Mouse (Mus musculus) embryonic facial prominence, embryonic 11.5 days (tissue): ENCODE data around the gene Fmo6. TPM values are rescaled to one million over a fixed set of nuclear protein-coding genes. Genes with fewer than 3 reads are reported as not detected.

Experiments used
- ATAC-seq: fragments of 200-750 bp; cut with Nextera tagmentation; replicated peaks from 2 replicates; pipeline ENCODE4 v1.8.0; 2017; ENCODE audit warnings: low read depth; ENCODE audit not compliant: insufficient number of reproducible peaks, low FRiP score, low TSS enrichment
- DNase-seq: peaks from one replicate; pipeline ENCODE4 v3.0.0-alpha.2; 2015; ENCODE audit warnings: low spot score
- H3K27ac ChIP-seq: fragments of 300-500 bp; sonication (generic); replicated peaks from 2 replicates; pipeline ENCODE4 v1.5.1; 2014; ENCODE audit warnings: mild to moderate bottlenecking, low read depth, low read length, control low read depth
- H3K27me3 ChIP-seq: fragments of 300-500 bp; sonication (generic); 2 replicates; pipeline ENCODE4 v1.6.1; 2014; ENCODE audit warnings: mild to moderate bottlenecking, low read length, moderate library complexity, mixed read lengths; ENCODE audit not compliant: control insufficient read depth, insufficient read depth
- H3K36me3 ChIP-seq: fragments of 300-500 bp; sonication (generic); replicated peaks from 2 replicates; pipeline ENCODE4 v1.6.1; 2014; ENCODE audit warnings: low read depth, mild to moderate bottlenecking, low read length, moderate library complexity, mixed read lengths; ENCODE audit not compliant: control insufficient read depth, insufficient read depth
- H3K4me1 ChIP-seq: fragments of 300-500 bp; sonication (generic); 2 replicates; pipeline ENCODE4 v1.6.1; 2014; ENCODE audit warnings: low read length, mixed read lengths; ENCODE audit not compliant: control insufficient read depth, insufficient read depth
- H3K4me2 ChIP-seq: fragments of 300-500 bp; sonication (generic); 2 replicates; pipeline ENCODE4 v1.6.1; 2014; ENCODE audit warnings: low read depth, mild to moderate bottlenecking, control low read depth, low read length, moderate library complexity
- H3K4me3 ChIP-seq: fragments of 300-500 bp; sonication (generic); 2 replicates; pipeline ENCODE4 v1.5.1; 2014; ENCODE audit warnings: low read depth, low read length, control low read depth
- H3K9ac ChIP-seq: fragments of 300-500 bp; sonication (generic); replicated peaks from 2 replicates; pipeline ENCODE4 v1.6.1; 2014; ENCODE audit warnings: mild to moderate bottlenecking, control low read depth, low read length
- H3K9me3 ChIP-seq: fragments of 300-500 bp; sonication (generic); replicated peaks from 2 replicates; pipeline ENCODE4 v1.6.1; 2016; ENCODE audit warnings: mild to moderate bottlenecking, low read length, inconsistent platforms, mixed read lengths; ENCODE audit not compliant: control insufficient read depth
- WGBS: fragments of 180-500 bp; shearing (Covaris S2); extraction: QIAGEN DNeasy Blood & Tissue Kit; methylation state at CpG from one replicate; pipeline ENCODE4 v1.1.7; 2014; 5-methylcytosine and 5-hydroxymethylcytosine counted together
- polyA plus RNA-seq: library from polyadenylated mRNA; unstranded; fragments of >200 nt; fragmentation: Nextera tagmentation; extraction: Ambion mirVana; gene quantifications from 2 replicates; pipeline ENCODE4 v1.2.1, GENCODE M21; 2014

Fmo6 gene
- polyA plus RNA-seq, 1 experiment from 2014 or later, result not detected

GRCm38 (mm10) chr1:162947934-162948333, 10.6 kb upstream of the Fmo6 start:
- H3K4me3 ChIP-seq, result no peak overlapping the region
- no peaks in the 10 kb centered on the region for H3K27me3 ChIP-seq
- ATAC-seq (no peak), DNase-seq (no peak)
- 78% methylated on average over 6 of the region's 6 CpGs for WGBS
- H3K4me1 ChIP-seq, result no peaks in the 10 kb centered on the region
- H3K4me2 ChIP-seq, result no peak overlapping the region
- no peaks in the 10 kb centered on the region for H3K9me3 ChIP-seq
- no peak overlapping the region for H3K27ac ChIP-seq
- no peaks in the 10 kb centered on the region for H3K36me3 ChIP-seq
- no peak overlapping the region for H3K9ac ChIP-seq

GRCm38 (mm10) chr1:162946837-162947558, 9.7 kb upstream of the Fmo6 start:
- Histone ChIP-seq H3K4me1 (no peaks in the 10 kb centered on the region), H3K36me3 (no peaks in the 10 kb centered on the region), H3K9me3 (no peaks in the 10 kb centered on the region), H3K9ac (no peak overlapping the region), H3K4me3 (no peak overlapping the region), H3K27ac (no peak overlapping the region), H3K4me2 (no peak overlapping the region), H3K27me3 (no peaks in the 10 kb centered on the region)
- DNase-seq (peak; percentile 17), ATAC-seq (0 out of 2 replicates have a peak, but pooled peaks have one; percentile 14)
- WGBS, result 62% methylated on average over 4 of the region's 4 CpGs

GRCm38 (mm10) chr1:162943700-162944099, 6.4 kb upstream of the Fmo6 start:
- 27% methylated on average over 6 of the region's 6 CpGs for WGBS
- DNase-seq, result peak; percentile 72

GRCm38 (mm10) chr1:162938696-162939351, 1.5 kb upstream of the Fmo6 start:
- Histone ChIP-seq H3K4me2 (no peak overlapping the region), H3K9ac (no peak overlapping the region), H3K27ac (no peak overlapping the region), H3K4me1 (no peaks in the 10 kb centered on the region), H3K27me3 (no peaks in the 10 kb centered on the region), H3K4me3 (no peak overlapping the region), H3K9me3 (no peaks in the 10 kb centered on the region), H3K36me3 (no peaks in the 10 kb centered on the region)
- ATAC-seq (no peak), DNase-seq (no peak)
- WGBS, result 89% methylated on average over 4 of the region's 4 CpGs

More at GRCm38 (mm10) chr1:162943700-162944099, 6.4 kb upstream of the Fmo6 start:
- Histone ChIP-seq H3K4me1 (no peaks in the 10 kb centered on the region), H3K27ac (no peak overlapping the region), H3K27me3 (no peaks in the 10 kb centered on the region), H3K4me2 (no peak overlapping the region), H3K36me3 (no peaks in the 10 kb centered on the region), H3K9me3 (no peaks in the 10 kb centered on the region), H3K4me3 (no peak overlapping the region), H3K9ac (no peak overlapping the region)
- ATAC-seq, result no peak

GRCm38 (mm10) chr1:162937970-162938695, 818 bp upstream of the Fmo6 start:
- Histone ChIP-seq H3K9me3 (no peaks in the 10 kb centered on the region), H3K27me3 (no peaks in the 10 kb centered on the region), H3K4me3 (no peak overlapping the region), H3K27ac (no peak overlapping the region), H3K9ac (no peak overlapping the region), H3K4me2 (no peak overlapping the region), H3K4me1 (no peaks in the 10 kb centered on the region), H3K36me3 (no peaks in the 10 kb centered on the region)
- WGBS, result 69% methylated on average over 5 of the region's 5 CpGs
- DNase-seq (no peak), ATAC-seq (no peak)

- H3K9ac ChIP-seq, result no peak overlapping the region
- H3K4me3 ChIP-seq, result no peak overlapping the region
- no peak overlapping the region for H3K27ac ChIP-seq
- no peak for ATAC-seq
- no peaks in the 10 kb centered on the region for H3K36me3 ChIP-seq
- no peaks in the 10 kb centered on the region for H3K9me3 ChIP-seq
- H3K4me1 ChIP-seq, result no peaks in the 10 kb centered on the region
- no peaks in the 10 kb centered on the region for H3K27me3 ChIP-seq
- 60% methylated on average over 4 of the region's 4 CpGs for WGBS
- no peak overlapping the region for H3K4me2 ChIP-seq
- no peak for DNase-seq
These were observed 2.8 kb downstream of the Fmo6 start for GRCm38 (mm10) chr1:162934374-162935012.

GRCm38 (mm10) chr1:162932386-162932785, 4.9 kb downstream of the Fmo6 start:
- no peak for ATAC-seq
- no peak overlapping the region for H3K27ac ChIP-seq

More at GRCm38 (mm10) chr1:162932386-162932785, 4.9 kb downstream of the Fmo6 start:
- H3K4me3 ChIP-seq, result no peak overlapping the region
- H3K4me2 ChIP-seq, result no peak overlapping the region
- no peaks in the 10 kb centered on the region for H3K9me3 ChIP-seq
- no peaks in the 10 kb centered on the region for H3K4me1 ChIP-seq
- H3K9ac ChIP-seq, result no peak overlapping the region
- 86% methylated on average over 4 of the region's 4 CpGs for WGBS
- no peaks in the 10 kb centered on the region for H3K27me3 ChIP-seq
- no peaks in the 10 kb centered on the region for H3K36me3 ChIP-seq
- DNase-seq, result no peak
